Mouse (Mus musculus): ENCODE measurements around the gene Pcca. TPM values are rescaled to one million over a fixed set of nuclear protein-coding genes. Genes with fewer than 3 reads are reported as not detected.

The Pcca gene
- total RNA-seq, 2 experiments from 2014 or later = 39.0 to 45.6 TPM

Other genes starting within 250 kb of the Pcca start
- not detected for gene Gm5089, start 83.2 kb upstream of the Pcca start, total RNA-seq (2021)
- not detected for gene Zic5, start 68.6 kb upstream of the Pcca start, total RNA-seq (2021)
- gene Zic2, start 58.9 kb upstream of the Pcca start, total RNA-seq (2021) = not detected
- gene Gm10837, start 43.7 kb upstream of the Pcca start, total RNA-seq (2021) = not detected

Measured in gastrocnemius, postnatal 25 days (tissue).